Mouse (Mus musculus) stomach, postnatal 0 days (tissue): Measurements from ENCODE around the gene Fyn.

Source experiments
- CTCF ChIP-seq: IDR thresholded peaks from 2 replicates; pipeline ENCODE4 v1.5.1; 2016; ENCODE audit warnings: antibody characterized with exemption, low read depth, mild to moderate bottlenecking, moderate library complexity
- EP300 ChIP-seq: optimal IDR thresholded peaks from 2 replicates; pipeline ENCODE3; 2016; ENCODE audit warnings: antibody characterized with exemption

DNA sequence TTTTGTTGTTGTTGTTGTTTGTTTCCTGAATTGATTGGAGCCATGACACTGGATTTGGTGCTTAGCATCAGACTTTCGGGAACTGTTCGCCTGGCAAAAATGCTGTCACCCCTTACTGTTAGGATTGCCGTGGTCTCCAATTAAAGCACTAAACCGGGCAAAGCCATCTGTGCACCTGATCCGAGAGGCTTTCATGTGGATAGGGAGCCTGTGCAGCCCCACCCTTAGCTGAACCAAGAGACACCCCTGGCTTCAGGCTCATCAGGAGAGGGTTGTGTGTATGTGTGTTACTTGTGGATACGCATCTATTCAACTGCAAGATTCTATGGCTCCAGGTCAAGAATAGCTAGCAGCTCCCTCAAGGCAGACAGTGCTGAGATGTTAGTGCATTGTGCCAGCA is 207.8 kb downstream of the Fyn start:
- no peak for TF ChIP-seq CTCF
- TF ChIP-seq EP300, result no peak
